Mouse (Mus musculus) erythroblast, embryonic 14.5 days (primary cell): ENCODE results near the gene Tmbim6.

Experiments used
- GATA1 ChIP-seq: IDR thresholded peaks from 2 replicates; pipeline ENCODE4 v1.6.1; 2012; ENCODE audit warnings: low read length, inconsistent platforms, mixed read lengths
- TAL1 ChIP-seq: IDR thresholded peaks from 3 replicates; pipeline ENCODE4 v1.6.1; 2012; ENCODE audit warnings: low read length, inconsistent platforms, mixed read lengths

GRCm38 (mm10) chr15:99344961-99345360 lies 47.7 kb upstream of the Tmbim6 start:
- no peak for TF ChIP-seq GATA1
- TF ChIP-seq TAL1 = no peak
